Mouse (Mus musculus) erythroblast, embryonic 14.5 days (primary cell): ENCODE data around the gene Adamts4.

Experiments used
- GATA1 ChIP-seq: IDR thresholded peaks from 2 replicates; pipeline ENCODE4 v1.6.1; 2012; ENCODE audit warnings: low read length, inconsistent platforms, mixed read lengths
- TAL1 ChIP-seq: IDR thresholded peaks from 3 replicates; pipeline ENCODE4 v1.6.1; 2012; ENCODE audit warnings: low read length, inconsistent platforms, mixed read lengths

GRCm38 (mm10) chr1:171263185-171263611 lies 13.0 kb downstream of the Adamts4 start:
- no peak for TF ChIP-seq TAL1
- TF ChIP-seq GATA1, result no peak
